Mouse (Mus musculus) kidney, postnatal 0 days (tissue): ENCODE data around the gene Ermn. TPM values are rescaled to one million over a fixed set of nuclear protein-coding genes. Genes with fewer than 3 reads are reported as not detected.

Source experiments
- ATAC-seq: fragments of 200-750 bp; cut with Nextera tagmentation; replicated peaks from 2 replicates; pipeline ENCODE4 v1.8.0; 2017; ENCODE audit warnings: low read depth, moderate number of reproducible peaks, moderate TSS enrichment, moderate library complexity; ENCODE audit not compliant: low FRiP score
- DNase-seq: peaks from one replicate; pipeline ENCODE4 v3.0.0-alpha.2; 2016; ENCODE audit warnings: low spot score
- H3K27ac ChIP-seq: fragments of 300-500 bp; sonication (generic); 2 replicates; pipeline ENCODE4 v1.5.1; 2014; ENCODE audit warnings: mild to moderate bottlenecking
- H3K27me3 ChIP-seq: fragments of 300-500 bp; sonication (generic); 2 replicates; pipeline ENCODE4 v1.6.1; 2014; ENCODE audit warnings: low read length, mixed read lengths; ENCODE audit not compliant: insufficient read depth
- H3K36me3 ChIP-seq: fragments of 300-500 bp; sonication (generic); 2 replicates; pipeline ENCODE4 v1.6.1; 2014; ENCODE audit warnings: low read length, mixed read lengths; ENCODE audit not compliant: insufficient read depth
- H3K4me1 ChIP-seq: fragments of 300-500 bp; sonication (generic); replicated peaks from 2 replicates; pipeline ENCODE4 v1.6.1; 2014; ENCODE audit warnings: antibody characterized with exemption, low read length, mixed read lengths; ENCODE audit not compliant: insufficient read depth
- H3K4me2 ChIP-seq: fragments of 300-500 bp; sonication (generic); 2 replicates; pipeline ENCODE4 v1.6.1; 2014; ENCODE audit warnings: mild to moderate bottlenecking, low read length, moderate library complexity, mixed read lengths
- H3K4me3 ChIP-seq: fragments of 300-500 bp; sonication (generic); replicated peaks from 2 replicates; pipeline ENCODE4 v1.5.1; 2014; ENCODE audit warnings: low read depth, low read length
- H3K9ac ChIP-seq: fragments of 300-500 bp; sonication (generic); 2 replicates; pipeline ENCODE4 v1.6.1; 2014; ENCODE audit warnings: low read depth, low read length
- H3K9me3 ChIP-seq: fragments of 300-500 bp; sonication (generic); replicated peaks from 2 replicates; pipeline ENCODE4 v1.6.1; 2016; ENCODE audit warnings: low read length, inconsistent platforms, mixed read lengths
- CTCF ChIP-seq: IDR thresholded peaks from 2 replicates; pipeline ENCODE4 v1.5.1; 2016; ENCODE audit warnings: antibody characterized with exemption, low read depth, mild to moderate bottlenecking, moderate library complexity
- WGBS: fragments of 180-500 bp; shearing (Covaris S2); extraction: QIAGEN DNeasy Blood & Tissue Kit; methylation state at CpG from one replicate; pipeline ENCODE4 v1.1.7; 2014; 5-methylcytosine and 5-hydroxymethylcytosine counted together
- polyA plus RNA-seq: library from polyadenylated mRNA; unstranded; fragments of >200 nt; fragmentation: Nextera tagmentation; extraction: Ambion mirVana; gene quantifications from 2 replicates; pipeline ENCODE4 v1.2.1, GENCODE M21; 2015

Gene Ermn
- polyA plus RNA-seq, 1 experiment from 2014 or later, result not detected

GRCm38 (mm10) chr2:58001497-58001896, 51.2 kb downstream of the Ermn start:
- ATAC-seq, result no peak
- no peaks in the 10 kb centered on the region for H3K27me3 ChIP-seq
- no peak overlapping the region for H3K4me2 ChIP-seq
- 0 out of 2 replicates have a peak, but pooled peaks cover 3% of the 10 kb centered on the region for H3K4me1 ChIP-seq
- H3K9me3 ChIP-seq, result no peaks in the 10 kb centered on the region
- TF ChIP-seq CTCF, result no peak
- H3K4me3 ChIP-seq, result no peak overlapping the region
- DNase-seq, result peak; percentile 61
- no peak overlapping the region for H3K9ac ChIP-seq
- no peaks in the 10 kb centered on the region for H3K36me3 ChIP-seq
- 22% methylated on average over 3 of the region's 3 CpGs for WGBS
- H3K27ac ChIP-seq, result no peak overlapping the region

DNA sequence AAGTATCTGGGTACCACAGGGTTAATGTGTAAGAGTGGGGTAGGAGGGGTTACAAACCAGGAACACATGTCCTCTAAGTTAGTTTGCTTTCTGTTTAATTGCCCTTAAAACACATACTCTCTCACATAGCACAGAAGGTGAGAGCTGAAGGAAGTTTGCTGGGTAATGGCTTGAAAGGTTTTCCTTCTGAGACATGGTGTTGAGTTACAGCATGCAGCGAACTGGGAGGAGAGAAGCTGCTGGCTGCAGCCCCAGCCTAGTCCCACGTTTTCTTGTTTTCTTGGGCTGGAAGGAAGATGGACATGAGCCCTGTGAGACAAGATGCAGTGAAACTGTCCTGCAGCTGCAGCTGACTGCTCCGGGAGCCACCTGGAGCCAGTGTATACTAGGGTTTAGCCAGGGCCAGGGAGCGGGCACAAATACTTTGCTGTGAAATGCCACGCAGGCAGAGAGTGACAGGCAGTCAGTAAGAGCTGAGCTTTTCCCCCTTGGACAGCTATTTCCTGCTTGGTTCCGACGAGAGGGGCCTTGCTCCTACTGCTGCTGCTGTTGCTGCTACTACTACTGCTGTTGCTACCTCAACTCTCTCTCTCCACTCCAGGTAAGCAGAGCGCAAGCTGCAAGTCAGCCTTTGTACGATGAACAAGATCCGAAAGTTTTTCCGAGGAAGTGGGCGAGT, 54.8 kb downstream of the Ermn start, which contains the start of gene Galnt5:
Galnt5 (plus strand) TSS at position 133 of the 679 bp plus-strand sequence.
- H3K9ac ChIP-seq, result peak within 1 kb of the TSS; percentile 32
- ATAC-seq, result peak; percentile 80; the same call in 1 of the 2 replicates
- H3K27me3 ChIP-seq, result no peaks in the 10 kb centered on the region
- TF ChIP-seq CTCF, result no peak
- H3K4me1 ChIP-seq, result 0 out of 2 replicates have a peak, but pooled peaks cover 3% of the 10 kb centered on the region
- no peaks in the 10 kb centered on the region for H3K36me3 ChIP-seq
- peak within 1 kb of the TSS; percentile 6; the same call in 1 of the 2 replicates for H3K27ac ChIP-seq
- H3K4me3 ChIP-seq, result peak within 1 kb of the TSS; percentile 30
- WGBS, result 12% methylated on average over 12 of the region's 12 CpGs
- H3K9me3 ChIP-seq, result no peaks in the 10 kb centered on the region
- DNase-seq, result peak; percentile 75
- peak within 1 kb of the TSS; percentile 71 for H3K4me2 ChIP-seq

Other genes starting within 250 kb of the Ermn start
- 0.89 and 1.1 TPM in 2 replicates for gene Galnt5, start 55.0 kb downstream of the Ermn start, polyA plus RNA-seq
- 6.3 and 7.1 TPM in 2 replicates for gene Cytip, start 142.7 kb upstream of the Ermn start, polyA plus RNA-seq